Mouse (Mus musculus): Measurements from ENCODE around the gene B3gnt2.

Gene B3gnt2

DNA sequence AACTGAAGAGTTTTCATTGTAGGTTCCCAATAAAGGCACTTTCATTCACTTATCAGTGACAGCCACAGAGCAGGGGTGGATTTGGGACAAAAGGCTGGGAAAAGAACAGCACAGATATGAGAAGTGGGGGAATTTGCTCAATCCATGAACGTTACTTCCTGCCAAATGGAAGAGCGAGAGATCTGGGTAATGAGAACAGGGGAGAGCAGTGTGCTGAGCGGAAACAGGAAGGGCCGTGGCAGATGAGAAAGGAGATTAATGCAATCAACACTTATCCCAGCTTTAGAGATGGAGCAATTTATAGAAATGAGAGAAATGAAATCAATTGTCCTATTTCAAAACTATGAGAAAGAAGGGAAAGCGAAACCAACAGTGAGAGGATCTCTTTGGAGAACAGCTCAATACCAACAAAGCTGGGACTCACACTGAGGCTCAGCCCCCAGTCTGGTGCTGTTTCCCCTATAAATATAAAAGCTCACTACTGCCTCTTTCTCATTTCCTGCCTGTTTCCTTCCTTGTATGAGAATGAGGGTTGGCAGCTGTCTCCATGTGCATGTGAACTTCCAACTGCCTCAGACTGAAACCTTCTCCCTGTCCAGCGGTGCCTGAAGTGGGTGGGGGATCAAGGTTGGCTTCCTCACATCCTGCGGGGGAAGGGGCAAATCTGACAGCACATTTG, 11.0 kb upstream of the B3gnt2 start:
- no peak for DNase-seq (ENCODE audit: low read depth in 1 of 2, low spot score in 2 of 2)

DNA sequence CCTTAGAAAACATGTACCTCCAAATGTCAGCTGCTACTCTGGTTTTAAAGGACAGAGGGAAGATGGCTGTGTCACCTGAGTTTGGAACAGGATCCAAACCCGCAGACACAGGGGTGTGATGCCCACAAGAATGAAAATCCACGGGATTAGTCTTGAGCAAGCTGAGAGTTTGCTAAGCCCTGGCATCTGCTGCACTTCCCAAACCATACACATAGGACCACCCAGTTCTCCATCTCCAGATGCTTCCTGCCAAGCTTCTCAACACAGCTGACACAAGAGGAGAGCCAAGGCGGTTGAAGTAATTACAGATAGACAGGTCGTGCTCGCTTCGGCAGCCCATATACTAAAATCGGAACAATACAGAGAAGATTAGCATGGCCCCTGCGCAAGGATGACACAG, 7.8 kb upstream of the B3gnt2 start:
- DNase-seq (ENCODE audit: low read depth in 1 of 2, low spot score in 2 of 2): no peak

DNA sequence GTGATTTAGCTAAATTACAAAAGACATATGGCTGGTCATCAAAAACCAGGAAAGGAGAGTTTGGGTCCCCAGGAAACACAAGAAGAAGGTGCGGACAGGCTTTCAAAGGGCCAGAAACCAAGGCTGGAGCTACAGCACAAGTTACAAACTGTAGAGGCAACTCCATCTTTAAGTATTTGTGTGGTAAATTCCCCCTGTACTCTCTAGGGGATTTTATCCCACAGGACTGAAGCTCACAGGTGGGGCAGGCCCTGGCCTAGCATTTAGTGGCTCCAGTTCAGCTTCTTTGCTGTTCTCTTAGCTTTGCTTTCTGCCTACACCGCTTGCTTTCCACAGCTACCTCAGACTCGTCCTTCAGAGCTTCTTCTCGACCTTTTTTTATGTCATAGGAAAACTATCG, 6.9 kb upstream of the B3gnt2 start:
- no peak for DNase-seq (ENCODE audit: low read depth in 1 of 2, low spot score in 2 of 2)

GRCm38 (mm10) chr11:22865635-22866246, 5.0 kb upstream of the B3gnt2 start:
- DNase-seq (ENCODE audit: low read depth in 1 of 2, low spot score in 2 of 2): no peak

GRCm38 (mm10) chr11:22864305-22865060, 3.7 kb upstream of the B3gnt2 start:
- DNase-seq (ENCODE audit: low read depth in 1 of 2, low spot score in 2 of 2): no peak

DNA sequence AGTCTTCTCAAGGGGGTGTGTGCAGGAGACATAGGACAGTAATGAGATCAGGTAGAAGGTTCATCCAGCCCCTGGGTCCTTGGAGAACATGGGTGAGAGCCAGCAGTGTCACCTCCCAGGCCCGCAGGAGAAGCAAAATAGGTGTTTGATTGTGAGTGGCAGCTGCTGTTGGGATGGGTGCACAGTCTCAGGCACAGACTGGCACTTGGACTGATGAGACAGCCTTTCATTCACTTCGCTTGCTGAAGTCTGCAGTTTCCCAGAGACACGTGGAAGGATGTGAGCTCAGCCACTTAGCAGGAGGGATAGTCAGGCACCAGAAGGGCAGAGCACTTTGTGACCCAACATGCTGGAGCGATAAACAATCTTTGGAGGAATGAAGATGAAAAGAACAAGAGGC, 2.8 kb upstream of the B3gnt2 start:
- DNase-seq (ENCODE audit: low read depth in 1 of 2, low spot score in 2 of 2): no peak

DNA sequence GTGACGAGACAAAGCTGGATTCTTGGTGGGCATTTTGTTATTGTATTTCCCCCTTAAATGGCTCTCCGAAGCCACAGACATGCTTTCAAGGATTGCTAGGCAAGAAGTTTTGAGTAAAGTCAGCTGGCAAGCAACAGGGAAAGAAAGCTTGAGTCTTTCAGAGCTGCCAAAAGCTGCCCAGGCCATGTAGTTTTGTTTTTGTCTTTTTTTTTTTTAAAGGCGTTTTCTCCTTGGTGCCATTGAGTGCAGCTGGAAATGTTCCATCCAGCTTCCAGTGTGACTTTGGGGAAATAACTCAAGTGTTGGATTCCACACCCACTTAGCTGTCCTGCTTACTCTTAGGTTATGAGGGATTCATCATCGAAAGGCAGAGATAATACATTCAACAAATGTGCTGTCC, 554 bp upstream of the B3gnt2 start:
- no peak for DNase-seq (ENCODE audit: low read depth in 1 of 2, low spot score in 2 of 2)

DNA sequence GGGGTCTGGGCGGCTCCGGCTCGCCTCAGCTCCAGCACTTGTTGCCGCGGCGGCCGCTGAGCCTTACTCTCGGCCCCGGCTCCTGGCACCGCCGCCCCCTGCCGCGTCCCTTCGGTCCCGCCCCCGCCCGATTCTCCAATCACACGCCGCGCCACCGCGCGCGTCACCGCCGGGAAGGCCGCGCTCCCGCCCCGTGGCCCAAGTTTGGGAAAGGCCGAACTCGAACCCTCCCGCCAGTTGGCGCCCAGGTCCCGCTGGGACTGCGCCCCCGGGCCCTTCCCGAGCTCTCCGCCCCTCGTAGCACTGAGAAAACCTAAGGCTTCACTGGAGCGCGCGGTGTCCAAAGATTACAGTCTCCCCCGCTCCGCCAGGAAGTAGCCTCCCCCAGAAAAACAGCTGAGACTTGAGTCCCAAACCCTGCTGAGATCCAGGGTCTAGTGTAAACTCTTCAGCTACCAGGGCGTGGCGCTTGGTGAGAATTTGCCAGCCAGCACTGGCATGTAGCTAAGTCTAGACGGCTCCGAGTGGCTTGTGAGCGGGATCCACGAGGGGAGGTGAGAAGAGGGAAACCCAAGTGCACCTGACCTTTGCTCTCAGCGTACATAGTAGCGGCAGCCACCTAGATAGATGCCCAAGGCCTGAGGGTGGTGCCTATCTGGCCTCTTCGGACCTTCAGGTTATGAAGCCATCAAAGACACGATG, 977 bp downstream of the B3gnt2 start:
- DNase-seq (ENCODE audit: low read depth in 1 of 2, low spot score in 2 of 2): peak; percentile 43 to 63

- DNase-seq (ENCODE audit: low read depth in 1 of 2, low spot score in 2 of 2): no peak
These were observed 1.5 kb downstream of the B3gnt2 start for GRCm38 (mm10) chr11:22859301-22859632.

- no peak for DNase-seq (ENCODE audit: low read depth in 1 of 2, low spot score in 2 of 2)
These were observed 2.1 kb downstream of the B3gnt2 start for GRCm38 (mm10) chr11:22858441-22859300.

- DNase-seq (ENCODE audit: low read depth in 1 of 2, low spot score in 2 of 2): no peak
These were observed 2.9 kb downstream of the B3gnt2 start for GRCm38 (mm10) chr11:22857705-22858440.

GRCm38 (mm10) chr11:22857106-22857704, 3.6 kb downstream of the B3gnt2 start:
- DNase-seq (ENCODE audit: low read depth in 1 of 2, low spot score in 2 of 2): no peak

DNA sequence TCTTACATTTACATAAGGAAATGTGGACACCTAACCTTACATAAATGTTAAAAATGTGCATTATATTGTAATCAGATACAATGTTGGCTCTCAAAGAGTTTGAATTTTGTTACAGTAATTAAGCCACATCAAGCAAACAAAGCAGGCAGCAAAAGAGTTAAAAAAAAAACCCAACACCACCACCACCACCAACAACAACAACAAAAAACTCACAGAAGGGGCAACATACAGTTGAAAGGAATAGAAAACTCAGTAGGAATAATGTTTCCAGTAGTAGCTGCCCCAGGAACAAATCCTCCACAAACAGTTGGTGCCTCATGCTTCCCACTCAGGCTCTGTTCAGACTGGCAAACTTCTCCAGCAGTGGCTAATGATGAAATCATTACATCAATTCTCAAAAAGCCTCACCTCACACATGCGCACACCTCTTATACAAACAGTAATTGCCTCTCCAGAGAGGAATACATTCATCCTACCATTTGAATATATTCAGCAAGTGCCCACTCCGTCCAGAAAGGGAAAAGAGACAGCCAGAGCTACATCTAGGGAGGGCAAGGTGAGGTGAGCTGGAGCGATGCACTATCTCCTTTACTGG, 4.3 kb downstream of the B3gnt2 start:
- no peak for DNase-seq (ENCODE audit: low read depth in 1 of 2, low spot score in 2 of 2)

DNA sequence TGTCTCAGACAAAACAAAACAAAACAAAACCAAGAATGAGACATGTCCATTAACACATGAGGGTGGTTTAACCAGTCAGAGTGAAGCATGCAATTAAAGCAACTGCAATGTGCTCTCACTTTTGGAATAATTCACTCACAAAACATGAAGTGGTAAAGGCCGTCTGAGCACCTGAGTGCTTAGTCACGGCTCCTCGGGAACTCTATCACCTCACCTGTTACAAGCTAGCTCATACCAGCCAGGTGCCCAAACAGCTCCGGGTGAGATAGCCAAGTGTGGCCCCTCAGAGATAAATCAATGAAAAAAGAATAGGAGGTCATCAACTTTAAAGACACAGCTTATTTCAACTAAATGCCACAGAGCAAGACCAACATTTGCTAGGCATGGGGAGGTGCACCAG, 6.2 kb downstream of the B3gnt2 start:
- DNase-seq (ENCODE audit: low read depth in 1 of 2, low spot score in 2 of 2): no peak

DNA sequence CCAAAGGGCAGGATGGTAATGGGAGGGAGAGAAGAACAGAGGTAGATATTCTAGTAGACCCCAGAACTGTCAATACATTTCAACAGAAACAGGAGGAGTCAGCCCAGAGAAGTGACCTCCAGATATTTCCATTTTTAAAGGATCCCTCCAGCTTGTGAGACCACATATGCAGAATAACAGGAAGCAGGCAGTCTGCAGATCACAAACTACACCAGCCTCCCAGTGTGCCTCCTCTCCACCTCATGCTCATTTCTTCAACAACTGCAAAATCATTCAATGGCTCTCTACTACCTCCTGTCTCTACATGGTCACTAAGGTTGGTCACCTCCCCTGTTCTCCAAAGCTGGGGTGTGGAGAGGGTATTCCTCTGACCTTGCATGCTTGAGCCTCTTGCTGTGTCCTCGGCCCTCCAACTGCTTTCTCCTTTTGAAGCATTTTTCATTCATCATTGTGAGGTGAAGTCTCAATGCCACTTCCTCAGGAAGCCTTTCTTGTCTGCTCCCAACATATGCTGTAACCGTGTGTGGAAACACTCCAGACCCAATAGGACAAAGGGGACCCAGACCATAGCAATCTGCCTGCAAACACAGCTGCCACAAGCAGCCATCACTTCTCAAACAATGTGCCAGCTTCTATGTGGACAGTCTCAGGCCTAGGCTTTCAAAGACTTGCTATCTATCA, 7.1 kb downstream of the B3gnt2 start:
- DNase-seq (ENCODE audit: low read depth in 1 of 2, low spot score in 2 of 2): no peak

DNA sequence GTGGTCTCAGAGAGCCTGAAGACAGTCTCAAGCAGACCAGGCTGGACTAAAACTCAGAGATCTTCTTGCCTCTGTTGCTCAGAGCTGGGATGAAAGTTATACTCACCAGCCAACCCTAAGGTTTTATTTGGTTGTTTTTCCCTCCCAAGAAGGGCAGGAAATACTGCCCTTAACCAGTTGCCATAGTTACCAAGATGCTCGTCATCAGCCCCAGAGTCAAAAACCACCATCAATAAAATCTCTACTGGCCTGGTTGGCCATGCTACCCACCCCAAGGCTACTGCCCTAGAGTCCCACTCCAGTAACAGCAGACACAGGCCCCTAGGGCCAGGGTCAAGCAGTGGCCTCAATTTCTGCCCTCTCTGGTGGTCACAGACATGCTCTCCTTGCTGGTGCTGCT, 8.3 kb downstream of the B3gnt2 start:
- DNase-seq (ENCODE audit: low read depth in 1 of 2, low spot score in 2 of 2): no peak

DNA sequence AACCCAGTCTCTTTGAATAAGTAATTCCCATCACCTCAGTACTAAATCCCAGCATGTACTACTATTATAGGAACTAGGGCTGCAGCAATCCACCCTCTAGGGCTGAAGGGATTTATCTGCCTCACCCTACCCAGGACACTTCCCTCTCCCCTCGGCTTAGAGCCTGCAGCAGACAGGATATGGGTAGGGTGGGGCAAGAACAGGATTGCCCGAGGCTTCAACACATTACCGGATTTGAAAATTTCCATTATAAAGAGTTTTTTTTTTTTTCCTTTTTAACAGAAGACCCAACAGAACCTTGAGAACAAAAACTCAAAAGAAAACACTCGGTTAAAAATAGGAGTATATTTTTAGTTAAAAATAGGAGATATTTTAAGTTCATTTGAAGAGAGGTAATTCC, 9.3 kb downstream of the B3gnt2 start:
- no peak for DNase-seq (ENCODE audit: low read depth in 1 of 2, low spot score in 2 of 2)

GRCm38 (mm10) chr11:22850077-22850476, 10.7 kb downstream of the B3gnt2 start:
- DNase-seq (ENCODE audit: low read depth in 1 of 2, low spot score in 2 of 2): no peak

GRCm38 (mm10) chr11:22848649-22849195, 12.0 kb downstream of the B3gnt2 start:
- no peak for DNase-seq (ENCODE audit: low read depth in 1 of 2, low spot score in 2 of 2)
